Comparison of ENCODE assay signal across 8 mouse cellular contexts in genomic region chr11:100938112-100938511, GRCm38 (mm10). TPM values are rescaled to one million over a fixed set of nuclear protein-coding genes. Genes with fewer than 3 reads are reported as not detected.
DNase-seq lines count a peak whose midpoint lies in the region; TF ChIP-seq lines count a peak whose summit lies in the region.

No protein-coding gene starts in this region.

- peaks cover 4% of the 10 kb centered on the region for H3K4me1 ChIP-seq in ES-Bruce4 (ENCODE audit: control insufficient read depth, insufficient read depth, low read length)

- DNase-seq in adrenal gland, adult 8-10 months: peak; percentile 40
- DNase-seq in adrenal gland, postnatal 4 days (ENCODE audit: low spot score in 2 of 2): no peak
- DNase-seq in gonadal fat pad, adult 2 months (ENCODE audit: low read depth): peak; percentile 99
- peak; percentile 50 for DNase-seq in kidney, adult 9 months
- peak; percentile 84 for DNase-seq in lung, postnatal 25 days (ENCODE audit: low spot score)
- no peak for DNase-seq in frontal cortex, postnatal 25 days (ENCODE audit: low spot score in 2 of 2)
- DNase-seq in spleen, postnatal 14 days (ENCODE audit: low spot score in 2 of 2): no peak

- no peak for TF ChIP-seq CTCF in ES-Bruce4 (IDR thresholded peaks at IDR 0.05; ENCODE audit: low read depth, low read length)

- peak overlapping the region; percentile 85; the same call in 1 of the 2 replicates for H3K9ac ChIP-seq in ES-Bruce4 (ENCODE audit: low read depth, poor library complexity, severe bottlenecking)

- TF ChIP-seq EP300 in ES-Bruce4 (IDR thresholded peaks at IDR 0.05; ENCODE audit: insufficient read depth, low read depth, low read length): no peak

- H3K36me3 ChIP-seq in ES-Bruce4 (ENCODE audit: control insufficient read depth, insufficient read depth, low read length, poor library complexity, severe bottlenecking): no peaks in the 10 kb centered on the region

- no peak overlapping the region for H3K27ac ChIP-seq in ES-Bruce4 (ENCODE audit: insufficient read depth, low read length)

- no peak for TF ChIP-seq POLR2A in ES-Bruce4 (IDR thresholded peaks at IDR 0.05; ENCODE audit: insufficient read depth, low read length)

- no peaks in the 10 kb centered on the region for H3K9me3 ChIP-seq in ES-Bruce4 (replicated peaks; ENCODE audit: control insufficient read depth, insufficient read depth, low read length, poor library complexity, severe bottlenecking)

- peak overlapping the region; percentile 20; the same call in 1 of the 2 replicates for H3K4me3 ChIP-seq in ES-Bruce4 (ENCODE audit: low read depth, low read length)

- H3K27me3 ChIP-seq in ES-Bruce4 (ENCODE audit: control insufficient read depth, insufficient read depth, low read length, poor library complexity, severe bottlenecking): no peaks in the 10 kb centered on the region

RNA-seq across cellular contexts. Expression of gene Stat3, which starts 1.2 kb away (rescaled TPM):
- 100 to 1,000 TPM in 1 of 4 experiments, 10 to 100 TPM in 3; 84.0 to 116 (median 95.7) TPM for total RNA-seq in adrenal gland, adult 8-10 months (2022)
- total RNA-seq in adrenal gland, postnatal 4 days (2021): 10 to 100 TPM; 72.8 to 74.9 TPM
- 31.2 and 39.8 TPM in 2 replicates for polyA plus RNA-seq in ES-Bruce4 (2011; ENCODE audit: insufficient read depth, insufficient read length, low read depth, missing spikeins)
- 106 and 115 TPM in 2 replicates for polyA plus RNA-seq in gonadal fat pad, adult 2 months (2012; rRNA removed)

RNA-seq across cellular contexts. Expression of gene Cavin1, which starts 32.6 kb away (rescaled TPM):
- total RNA-seq in adrenal gland, adult 8-10 months (2022): 100 to 1,000 TPM; 321 to 363 (median 344) TPM
- total RNA-seq in adrenal gland, postnatal 4 days (2021): 100 to 1,000 TPM; 294 to 319 TPM
- polyA plus RNA-seq in ES-Bruce4 (2011; ENCODE audit: insufficient read depth, insufficient read length, low read depth, missing spikeins): 78.5 and 79.8 TPM in 2 replicates
- 235 and 240 TPM in 2 replicates for polyA plus RNA-seq in gonadal fat pad, adult 2 months (2012; rRNA removed)

Comparison
In these comparisons a context has a peak if more than half of its experiments do, and no peak if none do; other contexts are left out.
1. DNase-seq: peak in adrenal gland, adult 8-10 months (single experiment), gonadal fat pad, adult 2 months (single experiment), kidney, adult 9 months (single experiment) and lung, postnatal 25 days (single experiment); none in adrenal gland, postnatal 4 days (0 of 2), frontal cortex, postnatal 25 days (0 of 2) and spleen, postnatal 14 days (0 of 2).